Mouse (Mus musculus): ENCODE results near the gene Cdkn2aipnl.

GRCm38 (mm10) chr11:51945548-51945947 lies 21.9 kb upstream of the Cdkn2aipnl start:
- TF ChIP-seq POLR2A (IDR thresholded peaks at IDR 0.05; ENCODE audit: borderline replicate concordance, low read depth, low read length) = no peak
- no peak for TF ChIP-seq CTCF (IDR thresholded peaks at IDR 0.05; ENCODE audit: low read depth, low read length)
